Mouse (Mus musculus): ENCODE measurements around the gene Vps33b.

Gene Vps33b

GRCm38 (mm10) chr7:80268897-80269750 is at the start of gene Vps33b:
TSS of gene Vps33b (plus strand) at chr7:80269649.
- peak; percentile 95 for DNase-seq (ENCODE audit: low spot score)

- no peak for DNase-seq (ENCODE audit: low spot score)
Observed at GRCm38 (mm10) chr7:80220237-80220797, 49.1 kb upstream of the Vps33b start.

GRCm38 (mm10) chr7:80221179-80221750 is 48.2 kb upstream of the Vps33b start:
- no peak for DNase-seq (ENCODE audit: low spot score)

GRCm38 (mm10) chr7:80227065-80227464 is 42.4 kb upstream of the Vps33b start:
- no peak for DNase-seq (ENCODE audit: low spot score)

- no peak for DNase-seq (ENCODE audit: low spot score)
Observed at GRCm38 (mm10) chr7:80230196-80230595, 39.3 kb upstream of the Vps33b start.

- DNase-seq (ENCODE audit: low spot score): peak; percentile 70
Observed at GRCm38 (mm10) chr7:80231971-80232488, 37.4 kb upstream of the Vps33b start.

GRCm38 (mm10) chr7:80232489-80233029 is 36.9 kb upstream of the Vps33b start, which contains the start of the genes Cib1 and Gdpgp1:
TSS of gene Cib1 (minus strand) at chr7:80232813.
TSS of gene Gdpgp1 (plus strand) at chr7:80232865.
- DNase-seq (ENCODE audit: low spot score): peak; percentile 98

GRCm38 (mm10) chr7:80233799-80234198 is 35.6 kb upstream of the Vps33b start:
- peak; percentile 23 for DNase-seq (ENCODE audit: low spot score)

GRCm38 (mm10) chr7:80238542-80238941 is 30.9 kb upstream of the Vps33b start:
- DNase-seq (ENCODE audit: low spot score): no peak

GRCm38 (mm10) chr7:80241661-80242060 is 27.8 kb upstream of the Vps33b start:
- DNase-seq (ENCODE audit: low spot score): no peak

- no peak for DNase-seq (ENCODE audit: low spot score)
Observed at GRCm38 (mm10) chr7:80244851-80245250, 24.6 kb upstream of the Vps33b start.

GRCm38 (mm10) chr7:80246148-80246721 is 23.2 kb upstream of the Vps33b start, which contains the start of gene Ttll13:
TSS of gene Ttll13 (plus strand) at chr7:80246376.
- peak; percentile 98 for DNase-seq (ENCODE audit: low spot score)

- DNase-seq (ENCODE audit: low spot score): peak; percentile 34
Observed at GRCm38 (mm10) chr7:80246859-80247258, 22.6 kb upstream of the Vps33b start.

GRCm38 (mm10) chr7:80252437-80252836 is 17.0 kb upstream of the Vps33b start:
- DNase-seq (ENCODE audit: low spot score): peak; percentile 47

- DNase-seq (ENCODE audit: low spot score): no peak
Observed at GRCm38 (mm10) chr7:80252886-80253285, 16.6 kb upstream of the Vps33b start.

- DNase-seq (ENCODE audit: low spot score): no peak
Observed at GRCm38 (mm10) chr7:80255981-80256380, 13.5 kb upstream of the Vps33b start.

- DNase-seq (ENCODE audit: low spot score): no peak
Observed at GRCm38 (mm10) chr7:80257706-80258105, 11.7 kb upstream of the Vps33b start.

GRCm38 (mm10) chr7:80260625-80261371 is 8.7 kb upstream of the Vps33b start, which contains the start of gene Ngrn:
TSS of gene Ngrn (plus strand) at chr7:80261215.
- peak; percentile 93 for DNase-seq (ENCODE audit: low spot score)

GRCm38 (mm10) chr7:80261372-80261990 is 8.0 kb upstream of the Vps33b start:
- DNase-seq (ENCODE audit: low spot score): peak; percentile 49

- no peak for DNase-seq (ENCODE audit: low spot score)
Observed at GRCm38 (mm10) chr7:80264606-80265005, 4.8 kb upstream of the Vps33b start.

- DNase-seq (ENCODE audit: low spot score): no peak
Observed at GRCm38 (mm10) chr7:80267764-80268163, 1.7 kb upstream of the Vps33b start.

Data from MN1 (cell line).